Mouse (Mus musculus): ENCODE results near the gene Zdhhc5.
"Not testable (repeated sequence)": the region's sequence is repeated elsewhere in the genome, so short reads cannot be mapped to it uniquely, and the experiment has no call there.

Gene Zdhhc5

GRCm38 (mm10) chr2:84695007-84695695, 19.8 kb downstream of the Zdhhc5 start:
- DNase-seq (ENCODE audit: low read depth, low spot score), result no peak

- DNase-seq (ENCODE audit: low read depth, low spot score), result no peak
Observed at GRCm38 (mm10) chr2:84690050-84690449, 24.9 kb downstream of the Zdhhc5 start.

GRCm38 (mm10) chr2:84688080-84688844, 26.7 kb downstream of the Zdhhc5 start:
- DNase-seq (ENCODE audit: low read depth, low spot score), result no peak

- DNase-seq (ENCODE audit: low read depth, low spot score), result no peak
Observed at GRCm38 (mm10) chr2:84682605-84683183, 32.3 kb downstream of the Zdhhc5 start.

GRCm38 (mm10) chr2:84679016-84679415, 36.0 kb downstream of the Zdhhc5 start, which contains the start of gene Tmx2:
Tmx2 (minus strand) TSS chr2:84679140.
- DNase-seq (ENCODE audit: low read depth, low spot score), result no peak

GRCm38 (mm10) chr2:84677968-84678880, 36.8 kb downstream of the Zdhhc5 start, which contains the start of the genes Gm28635 and Med19:
Gm28635 (minus strand) TSS chr2:84678041.
Med19 (plus strand) TSS chr2:84678402.
- DNase-seq (ENCODE audit: low read depth, low spot score), result peak; percentile 99

GRCm38 (mm10) chr2:84677270-84677967, 37.6 kb downstream of the Zdhhc5 start:
- no peak for DNase-seq (ENCODE audit: low read depth, low spot score)

- not testable (repeated sequence) for DNase-seq (ENCODE audit: low read depth, low spot score)
Observed at GRCm38 (mm10) chr2:84671535-84671934, 43.4 kb downstream of the Zdhhc5 start.

- DNase-seq (ENCODE audit: low read depth, low spot score), result peak; percentile 60
Observed at GRCm38 (mm10) chr2:84670569-84670933, 44.4 kb downstream of the Zdhhc5 start, which contains the start of gene Selenoh. Selenoh (minus strand) TSS chr2:84670770.

GRCm38 (mm10) chr2:84669828-84670568, 45.0 kb downstream of the Zdhhc5 start:
- no peak for DNase-seq (ENCODE audit: low read depth, low spot score)

GRCm38 (mm10) chr2:84666081-84666480, 48.9 kb downstream of the Zdhhc5 start:
- no peak for DNase-seq (ENCODE audit: low read depth, low spot score)

GRCm38 (mm10) chr2:84662866-84663265, 52.1 kb downstream of the Zdhhc5 start:
- DNase-seq (ENCODE audit: low read depth, low spot score), result no peak

- no peak for DNase-seq (ENCODE audit: low read depth, low spot score)
Observed at GRCm38 (mm10) chr2:84660253-84660652, 54.7 kb downstream of the Zdhhc5 start.

- no peak for DNase-seq (ENCODE audit: low read depth, low spot score)
Observed at GRCm38 (mm10) chr2:84658806-84659205, 56.2 kb downstream of the Zdhhc5 start, which contains the start of gene Btbd18. Btbd18 (plus strand) TSS chr2:84659079.

GRCm38 (mm10) chr2:84655864-84656263, 59.1 kb downstream of the Zdhhc5 start:
- no peak for DNase-seq (ENCODE audit: low read depth, low spot score)

- DNase-seq (ENCODE audit: low read depth, low spot score), result no peak
Observed at GRCm38 (mm10) chr2:84653354-84653753, 61.6 kb downstream of the Zdhhc5 start.

- peak; percentile 75 for DNase-seq (ENCODE audit: low read depth, low spot score)
Observed at GRCm38 (mm10) chr2:84650464-84651195, 64.3 kb downstream of the Zdhhc5 start, which contains the start of gene Ctnnd1. Ctnnd1 (minus strand) TSS chr2:84650765.

- no peak for DNase-seq (ENCODE audit: low read depth, low spot score)
Observed at GRCm38 (mm10) chr2:84649674-84650073, 65.3 kb downstream of the Zdhhc5 start.

- DNase-seq (ENCODE audit: low read depth, low spot score), result no peak
Observed at GRCm38 (mm10) chr2:84648369-84648768, 66.6 kb downstream of the Zdhhc5 start.

Measured in retina, adult 2 months (tissue).